In genomic region chr1:153733181-153733580, GRCm38 (mm10) we compare ENCODE assay signal across 12 mouse cellular contexts. TPM values are rescaled to one million over a fixed set of nuclear protein-coding genes. Genes with fewer than 3 reads are reported as not detected.
DNase-seq lines count a peak whose midpoint lies in the region; ATAC-seq lines count a peak whose summit lies in the region.
"Had no signal": no experiment of that assay in that cellular context is flagged by ENCODE, and none has a peak within 500 bp of the region (broad histone marks: within the 10 kb centered on the region; RNA-seq: fewer than 3 reads in every experiment).

No protein-coding gene starts in this region.

- no peak for ATAC-seq in heart, embryonic 12.5 days (ENCODE audit: insufficient number of reproducible peaks, low FRiP score)
- ATAC-seq in embryonic facial prominence, embryonic 14.5 days (ENCODE audit: low read depth) = peak; percentile 74
- peak; percentile 45 for ATAC-seq in limb, embryonic 12.5 days (ENCODE audit: insufficient number of reproducible peaks, insufficient read depth, low FRiP score, low TSS enrichment, low read depth)

- H3K9me3 ChIP-seq in heart, embryonic 12.5 days (replicated peaks) = no peaks in the 10 kb centered on the region
- no peaks in the 10 kb centered on the region for H3K9me3 ChIP-seq in embryonic facial prominence, embryonic 14.5 days (ENCODE audit: control insufficient read depth, low read length)
- H3K9me3 ChIP-seq in limb, embryonic 12.5 days = no peaks in the 10 kb centered on the region
- H3K9me3 ChIP-seq: heart, embryonic 13.5 days had no signal

- peaks cover 37% of the 10 kb centered on the region for H3K27me3 ChIP-seq in heart, embryonic 12.5 days (replicated peaks)
- H3K27me3 ChIP-seq in embryonic facial prominence, embryonic 14.5 days (replicated peaks; ENCODE audit: control insufficient read depth, insufficient read depth, low read length) = no peaks in the 10 kb centered on the region
- H3K27me3 ChIP-seq in limb, embryonic 12.5 days = peaks cover 9% of the 10 kb centered on the region
- H3K27me3 ChIP-seq: CH12.LX had no signal

- peak; percentile 85 for DNase-seq in heart, adult 11 months
- DNase-seq in embryonic facial prominence, embryonic 14.5 days (ENCODE audit: low spot score) = peak; percentile 82
- peak; percentile 74 for DNase-seq in retina, postnatal 1 day
- DNase-seq in ovary, postnatal 10 days (ENCODE audit: low spot score) = no peak
- DNase-seq in adrenal gland, adult 8-10 months = no peak

- H3K4me3 ChIP-seq in heart, embryonic 12.5 days = no peak overlapping the region
- H3K4me3 ChIP-seq in embryonic facial prominence, embryonic 14.5 days (ENCODE audit: low read depth, low read length) = no peak overlapping the region
- no peak overlapping the region for H3K4me3 ChIP-seq in limb, embryonic 12.5 days (replicated peaks)
- H3K4me3 ChIP-seq: heart, embryonic 13.5 days had no signal

- no peak overlapping the region for H3K27ac ChIP-seq in heart, embryonic 12.5 days (ENCODE audit: poor library complexity, severe bottlenecking)
- no peak overlapping the region for H3K27ac ChIP-seq in embryonic facial prominence, embryonic 14.5 days (replicated peaks; ENCODE audit: low read depth, low read length)
- no peak overlapping the region for H3K27ac ChIP-seq in limb, embryonic 12.5 days
- H3K27ac ChIP-seq: heart, embryonic 13.5 days; macrophage had no signal

- H3K4me1 ChIP-seq in heart, embryonic 12.5 days (replicated peaks) = peaks cover 21% of the 10 kb centered on the region
- H3K4me1 ChIP-seq in embryonic facial prominence, embryonic 14.5 days (ENCODE audit: control insufficient read depth, insufficient read depth, low read length) = peaks cover 18% of the 10 kb centered on the region
- peaks cover 41% of the 10 kb centered on the region for H3K4me1 ChIP-seq in limb, embryonic 12.5 days (replicated peaks)

- 46% methylated on average over 9 of the region's 9 CpGs for WGBS in heart, embryonic 12.5 days
- WGBS in embryonic facial prominence, embryonic 14.5 days = 48% methylated on average over 9 of the region's 9 CpGs
- 21% methylated on average over 9 of the region's 9 CpGs for WGBS in limb, embryonic 12.5 days

- no peak overlapping the region for H3K4me2 ChIP-seq in heart, embryonic 12.5 days
- H3K4me2 ChIP-seq in embryonic facial prominence, embryonic 14.5 days (ENCODE audit: low read depth, low read length) = no peak overlapping the region
- no peak overlapping the region for H3K4me2 ChIP-seq in limb, embryonic 12.5 days
- H3K4me2 ChIP-seq: heart, embryonic 13.5 days; liver, embryonic 11.5 days had no signal

- H3K36me3 ChIP-seq in heart, embryonic 12.5 days = no peaks in the 10 kb centered on the region
- H3K36me3 ChIP-seq in embryonic facial prominence, embryonic 14.5 days (ENCODE audit: control insufficient read depth, insufficient read depth, low read length) = no peaks in the 10 kb centered on the region
- H3K36me3 ChIP-seq in limb, embryonic 12.5 days = no peaks in the 10 kb centered on the region
- H3K36me3 ChIP-seq: heart, embryonic 13.5 days had no signal

- no peak overlapping the region for H3K9ac ChIP-seq in heart, embryonic 12.5 days
- H3K9ac ChIP-seq in embryonic facial prominence, embryonic 14.5 days (ENCODE audit: low read depth, low read length) = no peak overlapping the region
- H3K9ac ChIP-seq in limb, embryonic 12.5 days (replicated peaks) = no peak overlapping the region

RNA-seq across cellular contexts. Expression of gene Rgs16, which starts 7.0 kb away (rescaled TPM):
- 4.7 and 5.2 TPM in 2 replicates for polyA plus RNA-seq in heart, embryonic 12.5 days (2016; fragmentation: Nextera tagmentation; extraction: Ambion mirVana)
- polyA plus RNA-seq in embryonic facial prominence, embryonic 14.5 days (2014; fragmentation: Nextera tagmentation; extraction: Ambion mirVana) = 7.6 and 9.3 TPM in 2 replicates
- polyA plus RNA-seq in limb, embryonic 12.5 days (2016; fragmentation: Nextera tagmentation; extraction: Ambion mirVana) = 16.8 and 18.7 TPM in 2 replicates
- 10 to 100 TPM in 1 of 4 experiments, 1 to 10 TPM in 3; 2.5 to 18.0 (median 4.7) TPM for total RNA-seq in adrenal gland, adult 8-10 months (2022)
- total RNA-seq: common myeloid progenitor, adult 5-6 weeks had no signal

RNA-seq across cellular contexts. Expression of gene Rnasel, which starts 16.0 kb away (rescaled TPM):
- 11.8 and 12.8 TPM in 2 replicates for polyA plus RNA-seq in heart, embryonic 12.5 days (2016; fragmentation: Nextera tagmentation; extraction: Ambion mirVana)
- 12.6 and 13.1 TPM in 2 replicates for polyA plus RNA-seq in embryonic facial prominence, embryonic 14.5 days (2014; fragmentation: Nextera tagmentation; extraction: Ambion mirVana)
- polyA plus RNA-seq in limb, embryonic 12.5 days (2016; fragmentation: Nextera tagmentation; extraction: Ambion mirVana) = 10.5 and 11.4 TPM in 2 replicates
- total RNA-seq in adrenal gland, adult 8-10 months (2022) = 10 to 100 TPM in 3 of 4 experiments, 1 to 10 TPM in 1; 9.7 to 25.3 (median 16.9) TPM

Comparison
In these comparisons a context has a peak if more than half of its experiments do, and no peak if none do; other contexts are left out.
1. DNase-seq: peak in heart, adult 11 months (single experiment), embryonic facial prominence, embryonic 14.5 days (single experiment) and retina, postnatal 1 day (single experiment); none in ovary, postnatal 10 days (single experiment) and adrenal gland, adult 8-10 months (single experiment).